Mouse (Mus musculus): ENCODE results near the gene Wdr27.

DNA sequence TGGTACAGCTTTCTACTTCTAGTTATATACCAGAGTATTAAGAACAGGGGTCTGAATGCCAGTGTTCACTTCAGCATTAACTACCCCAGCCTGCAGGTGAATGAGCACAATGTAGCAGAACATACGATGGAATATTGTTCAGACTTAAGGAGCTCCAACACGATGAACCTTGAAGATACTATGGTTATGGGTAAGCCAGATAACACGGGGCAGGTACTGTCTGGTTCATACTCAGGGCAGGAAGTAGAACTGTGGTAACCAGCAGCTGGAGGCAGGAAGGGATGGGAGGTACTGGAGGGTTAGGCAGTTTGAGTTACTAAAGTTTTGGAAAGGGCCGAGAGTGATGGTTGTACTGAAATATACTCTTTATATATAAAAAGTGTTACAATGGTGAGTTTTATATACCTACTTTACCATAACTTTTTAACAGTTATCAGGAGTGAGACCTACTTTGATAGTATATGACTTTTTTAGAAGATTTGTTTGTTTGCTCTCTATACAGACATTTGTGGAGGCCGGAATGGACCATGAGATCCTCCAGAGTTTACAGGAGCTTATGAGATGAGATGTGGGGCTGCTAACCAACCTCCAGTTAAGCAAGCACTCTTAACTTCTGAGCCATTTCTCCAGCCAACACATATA lies 15.8 kb upstream of the Wdr27 start:
- TF ChIP-seq POLR2A (IDR thresholded peaks at IDR 0.05; ENCODE audit: control insufficient read depth, extremely low read depth, insufficient read depth, low read length, poor library complexity) (no peak), CTCF (IDR thresholded peaks at IDR 0.05; ENCODE audit: borderline replicate concordance, control insufficient read depth, extremely low read depth, insufficient read depth, low read length, poor library complexity) (no peak)
